Mouse (Mus musculus) urinary bladder, adult 18-20 months (tissue): Measurements from ENCODE around the gene Neurl1a.
A peak's percentile ranks its signal among the peaks of the same experiment; 100 is the strongest.

Experiments
- DNase-seq, 2 experiments: peaks; one replicate each; pipeline ENCODE4 v3.0.0; 2022; ENCODE audit warnings: low spot score in 2 of 2, mixed read lengths in 2 of 2

The Neurl1a gene

GRCm38 (mm10) chr19:47282050-47282454, 103.4 kb downstream of the Neurl1a start:
- DNase-seq, result peak; percentile 40 to 60

GRCm38 (mm10) chr19:47282688-47283215, 104.1 kb downstream of the Neurl1a start:
- no peak for DNase-seq

GRCm38 (mm10) chr19:47285581-47285980, 107.0 kb downstream of the Neurl1a start:
- no peak for DNase-seq

- no peak for DNase-seq
These were observed 108.3 kb downstream of the Neurl1a start for GRCm38 (mm10) chr19:47286886-47287450.

GRCm38 (mm10) chr19:47291307-47292080, 112.9 kb downstream of the Neurl1a start:
- DNase-seq, result no peak

- DNase-seq, result no peak
These were observed 113.9 kb downstream of the Neurl1a start for GRCm38 (mm10) chr19:47292451-47292951.

- DNase-seq, result no peak
These were observed 119.5 kb downstream of the Neurl1a start for GRCm38 (mm10) chr19:47298100-47298499.

- no peak for DNase-seq
These were observed 122.9 kb downstream of the Neurl1a start for GRCm38 (mm10) chr19:47301303-47302190.

- DNase-seq, result no peak
These were observed 123.7 kb downstream of the Neurl1a start for GRCm38 (mm10) chr19:47302191-47302852.

- peak in 1 of 2 experiments; percentile 75 for DNase-seq
These were observed 124.5 kb downstream of the Neurl1a start for GRCm38 (mm10) chr19:47303128-47303527.

- DNase-seq, result no peak
These were observed 125.6 kb downstream of the Neurl1a start for GRCm38 (mm10) chr19:47304170-47304745.

GRCm38 (mm10) chr19:47305401-47305800, 126.8 kb downstream of the Neurl1a start:
- no peak for DNase-seq

GRCm38 (mm10) chr19:47306128-47306916, 127.7 kb downstream of the Neurl1a start:
- no peak for DNase-seq

GRCm38 (mm10) chr19:47306917-47307315, 128.3 kb downstream of the Neurl1a start:
- no peak for DNase-seq
